Mouse (Mus musculus) monocyte, adult 5-6 weeks (primary cell): ENCODE data around the gene Zfp523. TPM values are rescaled to one million over a fixed set of nuclear protein-coding genes. Genes with fewer than 3 reads are reported as not detected.

ENCODE experiments used
- total RNA-seq: library from RNA; stranded (forward); fragments of 200-1000, 200-491, 200-594 nt; gene quantifications from 3 replicates; pipeline ENCODE4 v1.2.3, GENCODE M21; 2017

Gene Zfp523
- total RNA-seq, 1 experiment from 2014 or later, result 1.3 TPM

Other genes starting within 250 kb of the Zfp523 start
- gene Tcp11, start 96.5 kb upstream of the Zfp523 start, total RNA-seq, result 1.6 to 2.7 TPM (median 2.3 TPM) in 3 replicates
- gene Scube3, start 35.0 kb upstream of the Zfp523 start, total RNA-seq, result under 0.01 TPM in 1 of 3 replicates, not detected in the others
- gene Def6, start 30.6 kb downstream of the Zfp523 start, total RNA-seq, result 96.3 to 128 TPM (median 103 TPM) in 3 replicates
- 4.7 to 13.9 TPM (median 9.0 TPM) in 3 replicates for gene Ppard, start 55.6 kb downstream of the Zfp523 start, total RNA-seq
- 8.8 to 18.2 TPM (median 13.0 TPM) in 3 replicates for gene Fance, start 136.4 kb downstream of the Zfp523 start, total RNA-seq
- gene Rpl10a, start 151.3 kb downstream of the Zfp523 start, total RNA-seq, result 363 to 372 TPM (median 364 TPM) in 3 replicates
- not detected in 3 replicates for gene Tead3, start 173.7 kb downstream of the Zfp523 start, total RNA-seq
- gene Tulp1, start 188.1 kb downstream of the Zfp523 start, total RNA-seq, result not detected in 3 replicates